Mouse (Mus musculus): ENCODE results near the gene Trabd. TPM values are rescaled to one million over a fixed set of nuclear protein-coding genes. Genes with fewer than 3 reads are reported as not detected.

Trabd gene
- polyA plus RNA-seq, 1 experiment from 2014 or later = 49.1 TPM

GRCm38 (mm10) chr15:89083906-89084305 is 9.0 kb downstream of the Trabd start:
- H3K36me3 ChIP-seq = peaks cover 60% of the 10 kb centered on the region
- no peak overlapping the region for H3K9ac ChIP-seq
- H3K27me3 ChIP-seq = no peaks in the 10 kb centered on the region
- H3K4me2 ChIP-seq (replicated peaks) = no peak overlapping the region
- 90% methylated on average over 1 of the region's 1 CpGs for WGBS
- peaks cover 6% of the 10 kb centered on the region; the same call in 1 of the 2 replicates for H3K4me1 ChIP-seq
- ATAC-seq (ENCODE audit: insufficient number of reproducible peaks, insufficient read depth, low FRiP score, low TSS enrichment) = no peak
- H3K4me3 ChIP-seq = no peak overlapping the region
- H3K27ac ChIP-seq = no peak overlapping the region
- no peaks in the 10 kb centered on the region for H3K9me3 ChIP-seq

- no peak for ATAC-seq (ENCODE audit: insufficient number of reproducible peaks, insufficient read depth, low FRiP score, low TSS enrichment)
- H3K27ac ChIP-seq = no peak overlapping the region
- H3K4me2 ChIP-seq (replicated peaks) = no peak overlapping the region
- H3K9ac ChIP-seq = no peak overlapping the region
- no peaks in the 10 kb centered on the region for H3K27me3 ChIP-seq
- peaks cover 9% of the 10 kb centered on the region for H3K4me1 ChIP-seq
- no peaks in the 10 kb centered on the region for H3K9me3 ChIP-seq
- peaks cover 60% of the 10 kb centered on the region for H3K36me3 ChIP-seq
- H3K4me3 ChIP-seq = no peak overlapping the region
- 93% methylated on average over 2 of the region's 2 CpGs for WGBS
Observed at GRCm38 (mm10) chr15:89084826-89085225, 9.9 kb downstream of the Trabd start.

- peak within 1 kb of the TSS; percentile 98 for H3K4me2 ChIP-seq (replicated peaks)
- WGBS = 2% methylated on average over 38 of the region's 38 CpGs
- peak within 1 kb of the TSS; percentile 92 for H3K9ac ChIP-seq
- ATAC-seq (ENCODE audit: insufficient number of reproducible peaks, insufficient read depth, low FRiP score, low TSS enrichment) = peak; percentile 86
- H3K27me3 ChIP-seq = no peaks in the 10 kb centered on the region
- H3K27ac ChIP-seq = peak within 1 kb of the TSS; percentile 70
- peaks cover 56% of the 10 kb centered on the region for H3K36me3 ChIP-seq
- H3K4me3 ChIP-seq = peak within 1 kb of the TSS; percentile 89
- no peaks in the 10 kb centered on the region for H3K9me3 ChIP-seq
- H3K4me1 ChIP-seq = peaks cover 18% of the 10 kb centered on the region
Observed at GRCm38 (mm10) chr15:89088607-89089247, 13.8 kb downstream of the Trabd start, which contains the start of gene Selenoo. TSS of gene Selenoo (plus strand) at chr15:89089084.

GRCm38 (mm10) chr15:89089248-89090051 is 14.5 kb downstream of the Trabd start:
- H3K9ac ChIP-seq = peak overlapping the region; percentile 92
- peaks cover 18% of the 10 kb centered on the region for H3K4me1 ChIP-seq
- 3% methylated on average over 67 of the region's 68 CpGs for WGBS
- peaks cover 56% of the 10 kb centered on the region for H3K36me3 ChIP-seq
- H3K9me3 ChIP-seq = no peaks in the 10 kb centered on the region
- H3K4me2 ChIP-seq (replicated peaks) = peak overlapping the region; percentile 98
- H3K27me3 ChIP-seq = no peaks in the 10 kb centered on the region
- ATAC-seq (ENCODE audit: insufficient number of reproducible peaks, insufficient read depth, low FRiP score, low TSS enrichment) = peak; percentile 54
- H3K4me3 ChIP-seq = peak overlapping the region; percentile 89
- H3K27ac ChIP-seq = peak overlapping the region; percentile 70

- WGBS = 78% methylated on average over 4 of the region's 4 CpGs
Observed at GRCm38 (mm10) chr15:89090662-89091061, 15.7 kb downstream of the Trabd start.

GRCm38 (mm10) chr15:89092181-89092580 is 17.3 kb downstream of the Trabd start:
- H3K36me3 ChIP-seq = peaks cover 56% of the 10 kb centered on the region

More at GRCm38 (mm10) chr15:89090662-89091061, 15.7 kb downstream of the Trabd start:
- no peak for ATAC-seq (ENCODE audit: insufficient number of reproducible peaks, insufficient read depth, low FRiP score, low TSS enrichment)
- H3K4me1 ChIP-seq = peaks cover 18% of the 10 kb centered on the region
- H3K36me3 ChIP-seq = peaks cover 56% of the 10 kb centered on the region
- H3K9me3 ChIP-seq = no peaks in the 10 kb centered on the region
- H3K27ac ChIP-seq = no peak overlapping the region
- peak overlapping the region; percentile 98; the same call in 1 of the 2 replicates for H3K4me2 ChIP-seq (replicated peaks)
- no peak overlapping the region for H3K9ac ChIP-seq
- no peaks in the 10 kb centered on the region for H3K27me3 ChIP-seq
- 0 out of 2 replicates have a peak overlapping the region, but pooled peaks have one; percentile 89 for H3K4me3 ChIP-seq

GRCm38 (mm10) chr15:89097450-89097849 is 22.5 kb downstream of the Trabd start:
- H3K9me3 ChIP-seq = no peaks in the 10 kb centered on the region
- no peak for ATAC-seq (ENCODE audit: insufficient number of reproducible peaks, insufficient read depth, low FRiP score, low TSS enrichment)
- no peaks in the 10 kb centered on the region for H3K27me3 ChIP-seq
- H3K4me3 ChIP-seq = no peak overlapping the region
- H3K4me2 ChIP-seq (replicated peaks) = no peak overlapping the region
- H3K4me1 ChIP-seq = no peaks in the 10 kb centered on the region
- H3K36me3 ChIP-seq = peaks cover 97% of the 10 kb centered on the region
- WGBS = 90% methylated on average over 5 of the region's 5 CpGs
- no peak overlapping the region for H3K27ac ChIP-seq
- no peak overlapping the region for H3K9ac ChIP-seq

More at GRCm38 (mm10) chr15:89092181-89092580, 17.3 kb downstream of the Trabd start:
- no peak overlapping the region for H3K9ac ChIP-seq
- H3K4me2 ChIP-seq (replicated peaks) = no peak overlapping the region
- no peak overlapping the region for H3K27ac ChIP-seq
- no peaks in the 10 kb centered on the region for H3K27me3 ChIP-seq
- no peak overlapping the region for H3K4me3 ChIP-seq
- no peak for ATAC-seq (ENCODE audit: insufficient number of reproducible peaks, insufficient read depth, low FRiP score, low TSS enrichment)
- no peaks in the 10 kb centered on the region for H3K9me3 ChIP-seq
- H3K4me1 ChIP-seq = peaks cover 18% of the 10 kb centered on the region
- 83% methylated on average over 5 of the region's 5 CpGs for WGBS

GRCm38 (mm10) chr15:89098616-89099015 is 23.7 kb downstream of the Trabd start:
- Histone ChIP-seq H3K4me3 (no peak overlapping the region), H3K4me1 (no peaks in the 10 kb centered on the region), H3K4me2 (replicated peaks) (no peak overlapping the region), H3K27ac (no peak overlapping the region), H3K36me3 (peaks cover 98% of the 10 kb centered on the region), H3K27me3 (no peaks in the 10 kb centered on the region), H3K9ac (no peak overlapping the region), H3K9me3 (no peaks in the 10 kb centered on the region)
- WGBS = 88% methylated on average over 7 of the region's 7 CpGs
- ATAC-seq (ENCODE audit: insufficient number of reproducible peaks, insufficient read depth, low FRiP score, low TSS enrichment) = no peak

- H3K27ac ChIP-seq = no peak overlapping the region
Observed at GRCm38 (mm10) chr15:89100823-89101222, 25.9 kb downstream of the Trabd start.

GRCm38 (mm10) chr15:89102646-89103045 is 27.7 kb downstream of the Trabd start:
- 75% methylated on average over 5 of the region's 5 CpGs for WGBS
- peaks cover 98% of the 10 kb centered on the region for H3K36me3 ChIP-seq
- ATAC-seq (ENCODE audit: insufficient number of reproducible peaks, insufficient read depth, low FRiP score, low TSS enrichment) = no peak

More at GRCm38 (mm10) chr15:89100823-89101222, 25.9 kb downstream of the Trabd start:
- H3K27me3 ChIP-seq = no peaks in the 10 kb centered on the region
- WGBS = 92% methylated on average over 12 of the region's 12 CpGs
- H3K9ac ChIP-seq = no peak overlapping the region
- no peaks in the 10 kb centered on the region for H3K4me1 ChIP-seq
- H3K4me3 ChIP-seq = no peak overlapping the region
- no peak for ATAC-seq (ENCODE audit: insufficient number of reproducible peaks, insufficient read depth, low FRiP score, low TSS enrichment)
- no peak overlapping the region for H3K4me2 ChIP-seq (replicated peaks)
- peaks cover 98% of the 10 kb centered on the region for H3K36me3 ChIP-seq
- no peaks in the 10 kb centered on the region for H3K9me3 ChIP-seq

GRCm38 (mm10) chr15:89103921-89104320 is 29.0 kb downstream of the Trabd start:
- no peaks in the 10 kb centered on the region for H3K4me1 ChIP-seq
- H3K27me3 ChIP-seq = no peaks in the 10 kb centered on the region
- no peak overlapping the region for H3K27ac ChIP-seq
- H3K4me2 ChIP-seq (replicated peaks) = no peak overlapping the region
- no peak overlapping the region for H3K4me3 ChIP-seq
- no peak for ATAC-seq (ENCODE audit: insufficient number of reproducible peaks, insufficient read depth, low FRiP score, low TSS enrichment)
- WGBS = 88% methylated on average over 10 of the region's 10 CpGs
- H3K9me3 ChIP-seq = no peaks in the 10 kb centered on the region
- peaks cover 100% of the 10 kb centered on the region for H3K36me3 ChIP-seq
- H3K9ac ChIP-seq = no peak overlapping the region

More at GRCm38 (mm10) chr15:89102646-89103045, 27.7 kb downstream of the Trabd start:
- Histone ChIP-seq H3K4me3 (no peak overlapping the region), H3K4me1 (no peaks in the 10 kb centered on the region), H3K4me2 (replicated peaks) (no peak overlapping the region), H3K9ac (no peak overlapping the region), H3K27me3 (no peaks in the 10 kb centered on the region), H3K9me3 (no peaks in the 10 kb centered on the region), H3K27ac (no peak overlapping the region)

- no peak overlapping the region for H3K4me2 ChIP-seq (replicated peaks)
- H3K27me3 ChIP-seq = no peaks in the 10 kb centered on the region
- H3K4me3 ChIP-seq = no peak overlapping the region
- H3K9ac ChIP-seq = no peak overlapping the region
- H3K4me1 ChIP-seq = no peaks in the 10 kb centered on the region
- no peak for ATAC-seq (ENCODE audit: insufficient number of reproducible peaks, insufficient read depth, low FRiP score, low TSS enrichment)
- 94% methylated on average over 8 of the region's 8 CpGs for WGBS
- no peaks in the 10 kb centered on the region for H3K9me3 ChIP-seq
- peaks cover 100% of the 10 kb centered on the region for H3K36me3 ChIP-seq
- no peak overlapping the region for H3K27ac ChIP-seq
Observed at GRCm38 (mm10) chr15:89104425-89104824, 29.5 kb downstream of the Trabd start.

Measured in embryonic facial prominence, embryonic 12.5 days (tissue).